Mouse (Mus musculus) stomach, embryonic 14.5 days (tissue): ENCODE data around the gene Acss3. TPM values are rescaled to one million over a fixed set of nuclear protein-coding genes. Genes with fewer than 3 reads are reported as not detected.

Experiments
- ATAC-seq: fragments of 200-750 bp; cut with Nextera tagmentation; 2 replicates; pipeline ENCODE4 v1.8.0; 2017; ENCODE audit warnings: low read depth, moderate TSS enrichment; ENCODE audit not compliant: insufficient number of reproducible peaks, insufficient read depth, low FRiP score
- H3K27ac ChIP-seq: fragments of 300-500 bp; sonication (generic); 2 replicates; pipeline ENCODE4 v1.5.1; 2014; ENCODE audit warnings: mild to moderate bottlenecking, low read length, moderate library complexity, mixed read lengths
- H3K27me3 ChIP-seq: fragments of 300-500 bp; sonication (generic); 2 replicates; pipeline ENCODE4 v1.6.1; 2014; ENCODE audit warnings: low read length, control low read depth, mixed read lengths; ENCODE audit not compliant: control insufficient read depth, insufficient read depth
- H3K36me3 ChIP-seq: fragments of 300-500 bp; sonication (generic); 2 replicates; pipeline ENCODE4 v1.6.1; 2014; ENCODE audit warnings: mild to moderate bottlenecking, control low read depth, low read length, moderate library complexity, mixed read lengths; ENCODE audit not compliant: control insufficient read depth, insufficient read depth
- H3K4me1 ChIP-seq: fragments of 300-500 bp; sonication (generic); 2 replicates; pipeline ENCODE4 v1.6.1; 2014; ENCODE audit warnings: low read length, control low read depth, mixed read lengths; ENCODE audit not compliant: control insufficient read depth, insufficient read depth
- H3K4me2 ChIP-seq: fragments of 300-500 bp; sonication (generic); replicated peaks from 2 replicates; pipeline ENCODE4 v1.6.1; 2014; ENCODE audit warnings: low read depth, low read length, control low read depth
- H3K4me3 ChIP-seq: fragments of 300-500 bp; sonication (generic); 2 replicates; pipeline ENCODE4 v1.5.1; 2014; ENCODE audit warnings: low read depth, low read length, control low read depth
- H3K9ac ChIP-seq: fragments of 300-500 bp; sonication (generic); replicated peaks from 2 replicates; pipeline ENCODE4 v1.6.1; 2014; ENCODE audit warnings: low read depth, mild to moderate bottlenecking, control low read depth, low read length, moderate library complexity, mixed read lengths
- H3K9me3 ChIP-seq: fragments of 300-500 bp; sonication (generic); 2 replicates; pipeline ENCODE4 v1.6.1; 2016; ENCODE audit warnings: low read depth, low read length, control low read depth; ENCODE audit not compliant: control insufficient read depth
- WGBS: fragments of 180-500 bp; shearing (Covaris S2); extraction: QIAGEN DNeasy Blood & Tissue Kit; methylation state at CpG from one replicate; pipeline ENCODE4 v1.1.7; 2014; 5-methylcytosine and 5-hydroxymethylcytosine counted together
- polyA plus RNA-seq: library from polyadenylated mRNA; unstranded; fragments of >200 nt; fragmentation: Nextera tagmentation; extraction: Ambion mirVana; gene quantifications from 2 replicates; pipeline ENCODE4 v1.2.1, GENCODE M21; 2014

Gene Acss3
- polyA plus RNA-seq, 1 experiment from 2014 or later = 2.0 TPM

- no peak for ATAC-seq
- no peak overlapping the region for H3K9ac ChIP-seq
- no peak overlapping the region for H3K27ac ChIP-seq
- H3K9me3 ChIP-seq = no peaks in the 10 kb centered on the region
- no peaks in the 10 kb centered on the region for H3K27me3 ChIP-seq
- no peaks in the 10 kb centered on the region for H3K4me1 ChIP-seq
- no peak overlapping the region for H3K4me2 ChIP-seq
- H3K4me3 ChIP-seq = no peak overlapping the region
- 79% methylated on average over 2 of the region's 2 CpGs for WGBS
- H3K36me3 ChIP-seq = no peaks in the 10 kb centered on the region
Measured at GRCm38 (mm10) chr10:107040837-107041236, 82.6 kb downstream of the Acss3 start.

GRCm38 (mm10) chr10:107040378-107040777, 83.1 kb downstream of the Acss3 start:
- 77% methylated on average over 6 of the region's 6 CpGs for WGBS
- Histone ChIP-seq H3K4me2 (no peak overlapping the region), H3K36me3 (no peaks in the 10 kb centered on the region), H3K4me1 (no peaks in the 10 kb centered on the region), H3K9ac (no peak overlapping the region), H3K9me3 (no peaks in the 10 kb centered on the region), H3K4me3 (no peak overlapping the region), H3K27me3 (no peaks in the 10 kb centered on the region), H3K27ac (no peak overlapping the region)
- no peak for ATAC-seq

GRCm38 (mm10) chr10:107039211-107039610, 84.3 kb downstream of the Acss3 start:
- no peak for ATAC-seq
- Histone ChIP-seq H3K36me3 (no peaks in the 10 kb centered on the region), H3K27me3 (no peaks in the 10 kb centered on the region), H3K9me3 (no peaks in the 10 kb centered on the region), H3K4me2 (no peak overlapping the region), H3K27ac (no peak overlapping the region), H3K9ac (no peak overlapping the region), H3K4me3 (no peak overlapping the region), H3K4me1 (no peaks in the 10 kb centered on the region)
- WGBS = 85% methylated on average over 4 of the region's 4 CpGs

GRCm38 (mm10) chr10:107024254-107024653, 99.2 kb downstream of the Acss3 start:
- Histone ChIP-seq H3K4me1 (no peaks in the 10 kb centered on the region), H3K4me2 (no peak overlapping the region), H3K27ac (no peak overlapping the region), H3K27me3 (no peaks in the 10 kb centered on the region), H3K4me3 (no peak overlapping the region), H3K9ac (no peak overlapping the region), H3K36me3 (no peaks in the 10 kb centered on the region), H3K9me3 (no peaks in the 10 kb centered on the region)
- 84% methylated on average over 4 of the region's 4 CpGs for WGBS
- ATAC-seq = no peak

GRCm38 (mm10) chr10:107021118-107021517, 102.3 kb downstream of the Acss3 start:
- Histone ChIP-seq H3K27me3 (no peaks in the 10 kb centered on the region), H3K4me1 (no peaks in the 10 kb centered on the region), H3K4me2 (no peak overlapping the region), H3K27ac (no peak overlapping the region), H3K9me3 (no peaks in the 10 kb centered on the region), H3K9ac (no peak overlapping the region), H3K4me3 (no peak overlapping the region), H3K36me3 (no peaks in the 10 kb centered on the region)
- no peak for ATAC-seq
- 69% methylated on average over 5 of the region's 5 CpGs for WGBS

GRCm38 (mm10) chr10:107011142-107011541, 112.3 kb downstream of the Acss3 start:
- Histone ChIP-seq H3K9me3 (no peaks in the 10 kb centered on the region), H3K4me1 (no peaks in the 10 kb centered on the region), H3K27ac (no peak overlapping the region), H3K9ac (no peak overlapping the region), H3K4me3 (no peak overlapping the region), H3K27me3 (no peaks in the 10 kb centered on the region), H3K36me3 (no peaks in the 10 kb centered on the region), H3K4me2 (no peak overlapping the region)
- 58% methylated on average over 2 of the region's 2 CpGs for WGBS
- no peak for ATAC-seq

- H3K27me3 ChIP-seq = no peaks in the 10 kb centered on the region
- H3K36me3 ChIP-seq = no peaks in the 10 kb centered on the region
- H3K9me3 ChIP-seq = no peaks in the 10 kb centered on the region
- H3K9ac ChIP-seq = no peak overlapping the region
- H3K4me2 ChIP-seq = no peak overlapping the region
- H3K4me3 ChIP-seq = no peak overlapping the region
- WGBS = 92% methylated on average over 2 of the region's 2 CpGs
- ATAC-seq = no peak
- H3K27ac ChIP-seq = no peak overlapping the region
- no peaks in the 10 kb centered on the region for H3K4me1 ChIP-seq
Measured at GRCm38 (mm10) chr10:106998052-106998625, 125.3 kb downstream of the Acss3 start.

- H3K9ac ChIP-seq = no peak overlapping the region
- no peak overlapping the region for H3K4me3 ChIP-seq
- H3K4me1 ChIP-seq = no peaks in the 10 kb centered on the region
- no peak for ATAC-seq
- H3K4me2 ChIP-seq = no peak overlapping the region
- no peak overlapping the region for H3K27ac ChIP-seq
- H3K9me3 ChIP-seq = no peaks in the 10 kb centered on the region
- H3K27me3 ChIP-seq = no peaks in the 10 kb centered on the region
- no peaks in the 10 kb centered on the region for H3K36me3 ChIP-seq
- whole genome bisulfite sequencing = 68% methylated on average over 4 of the region's 4 CpGs
Measured at GRCm38 (mm10) chr10:106989478-106989877, 134.0 kb downstream of the Acss3 start.
